Mouse (Mus musculus) kidney, adult 10 weeks (tissue): ENCODE data around the gene Ddah1. TPM values are rescaled to one million over a fixed set of nuclear protein-coding genes. Genes with fewer than 3 reads are reported as not detected.

Source experiments
- polyA plus RNA-seq: library from polyadenylated mRNA; stranded (reverse); fragments of 350-450 nt; fragmentation: Illumina TruSeq; extraction: RNeasy Lipid Tissue Mini Kit (QIAGEN cat#74804); gene quantifications from one replicate; pipeline ENCODE4 v1.2.3, GENCODE M21; 2014; ENCODE audit warnings: low read depth, low replicate concordance

Gene Ddah1
- 215 TPM for polyA plus RNA-seq

DNA sequence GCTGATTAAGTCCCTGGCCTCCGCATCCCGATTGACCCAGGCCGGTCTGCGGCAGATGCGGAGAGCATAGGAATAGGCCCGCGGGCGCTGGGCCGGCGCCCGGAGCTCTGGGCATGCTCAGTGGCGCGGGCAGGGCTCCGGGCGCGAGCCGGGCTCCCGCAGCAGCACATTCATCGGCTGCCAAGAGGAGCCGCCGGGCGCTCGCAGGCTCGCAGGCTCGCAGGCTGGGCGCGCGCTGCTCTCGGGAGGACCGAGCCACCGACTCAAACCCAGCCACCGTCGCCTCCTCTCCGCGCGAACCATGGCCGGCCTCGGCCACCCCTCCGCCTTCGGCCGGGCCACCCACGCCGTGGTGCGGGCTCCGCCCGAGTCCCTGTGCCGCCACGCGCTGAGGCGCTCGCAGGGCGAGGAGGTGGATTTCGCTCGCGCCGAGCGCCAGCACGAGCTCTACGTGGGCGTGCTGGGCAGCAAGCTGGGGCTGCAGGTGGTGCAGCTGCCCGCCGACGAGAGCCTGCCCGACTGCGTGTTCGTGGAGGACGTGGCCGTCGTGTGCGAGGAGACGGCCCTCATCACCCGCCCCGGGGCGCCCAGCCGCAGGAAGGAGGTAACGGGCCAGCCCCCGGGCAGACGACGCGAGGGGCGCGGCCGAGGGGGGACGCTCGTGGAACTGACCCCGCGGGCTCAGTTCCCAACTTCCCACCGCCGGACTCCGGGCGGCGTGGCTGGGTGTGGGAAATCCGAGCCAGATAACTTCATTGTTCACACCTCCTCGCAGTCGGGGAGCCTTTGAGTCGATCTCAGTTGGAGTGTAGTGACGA is at the start of gene Ddah1:
Gene Ddah1, plus strand, starts transcription at position 115 of the 818 bp plus-strand sequence.

GRCm38 (mm10) chr3:145922019-145922854 is 163.8 kb downstream of the Ddah1 start, which contains the start of gene Bcl10:
Gene Bcl10 (plus strand): TSS chr3:145922804.

GRCm38 (mm10) chr3:145937505-145938404 is 179.3 kb downstream of the Ddah1 start, which contains the start of gene 2410004B18Rik:
Gene 2410004B18Rik (plus strand): TSS chr3:145938014.

Other genes starting within 250 kb of the Ddah1 start
- 22.0 TPM for gene Znhit6, start 182.5 kb upstream of the Ddah1 start, polyA plus RNA-seq
- gene Ccn1, start 108.7 kb upstream of the Ddah1 start, polyA plus RNA-seq: 18.6 TPM
- gene Bcl10, start 164.1 kb downstream of the Ddah1 start, polyA plus RNA-seq: 15.2 TPM
- 63.8 TPM for gene 2410004B18Rik, start 179.3 kb downstream of the Ddah1 start, polyA plus RNA-seq
- 14.0 TPM for gene Syde2, start 229.2 kb downstream of the Ddah1 start, polyA plus RNA-seq